Mouse (Mus musculus): ENCODE data around the gene Gm49405. TPM values are rescaled to one million over a fixed set of nuclear protein-coding genes. Genes with fewer than 3 reads are reported as not detected.

The Gm49405 gene
- total RNA-seq (2023), result 2.3 TPM

GRCm38 (mm10) chr19:4000119-4000900 is at the start of gene Gm49405, which contains the start of gene Nudt8:
Gene Gm49405, plus strand, starts transcription at chr19:4000626.
Gene Nudt8, plus strand, starts transcription at chr19:4000580.

GRCm38 (mm10) chr19:3958470-3958869 is 42.0 kb upstream of the Gm49405 start, which contains the start of gene Aldh3b3:
Gene Aldh3b3, plus strand, starts transcription at chr19:3958645.

GRCm38 (mm10) chr19:3972229-3972628 is 28.2 kb upstream of the Gm49405 start, which contains the start of gene Aldh3b2:
Gene Aldh3b2, plus strand, starts transcription at chr19:3972328.

GRCm38 (mm10) chr19:3986334-3986733 is 14.1 kb upstream of the Gm49405 start, which contains the start of gene Acy3:
Gene Acy3, plus strand, starts transcription at chr19:3986570.

GRCm38 (mm10) chr19:3992416-3992815 is 8.0 kb upstream of the Gm49405 start, which contains the start of gene Tbx10:
Gene Tbx10, plus strand, starts transcription at chr19:3992752.

GRCm38 (mm10) chr19:4003112-4003511 is 2.7 kb downstream of the Gm49405 start, which contains the start of gene Doc2g:
Gene Doc2g, plus strand, starts transcription at chr19:4003313.

GRCm38 (mm10) chr19:4012432-4013022 is 12.1 kb downstream of the Gm49405 start, which contains the start of gene Ndufv1:
Gene Ndufv1, minus strand, starts transcription at chr19:4012806.

GRCm38 (mm10) chr19:4037788-4038232 is 37.4 kb downstream of the Gm49405 start, which contains the start of gene Gstp1:
Gene Gstp1, minus strand, starts transcription at chr19:4037985.

GRCm38 (mm10) chr19:4045966-4046865 is 45.8 kb downstream of the Gm49405 start, which contains the start of gene Gstp2:
Gene Gstp2, minus strand, starts transcription at chr19:4046023.

Other genes starting within 250 kb of the Gm49405 start
- gene Kmt5b, start 233.2 kb upstream of the Gm49405 start, total RNA-seq (2023), result 201 TPM
- 77.8 TPM for gene Chka, start 148.9 kb upstream of the Gm49405 start, total RNA-seq (2023)
- 61.0 TPM for gene Tcirg1, start 93.5 kb upstream of the Gm49405 start, total RNA-seq (2023)
- gene Ndufs8, start 87.9 kb upstream of the Gm49405 start, total RNA-seq (2023), result 47.0 TPM
- gene Aldh3b1, start 70.8 kb upstream of the Gm49405 start, total RNA-seq (2023), result 1.7 TPM
- 46.4 TPM for gene Unc93b1, start 65.4 kb upstream of the Gm49405 start, total RNA-seq (2023)
- gene Aldh3b3, start 42.0 kb upstream of the Gm49405 start, total RNA-seq (2023), result not detected
- gene Aldh3b2, start 28.3 kb upstream of the Gm49405 start, total RNA-seq (2023), result not detected
- gene Acy3, start 14.1 kb upstream of the Gm49405 start, total RNA-seq (2023), result not detected
- not detected for gene Tbx10, start 7.9 kb upstream of the Gm49405 start, total RNA-seq (2023)
- 7.4 TPM for gene Nudt8, start within 50 bp of the Gm49405 start, total RNA-seq (2023)
- 2.9 TPM for gene Doc2g, start 2.7 kb downstream of the Gm49405 start, total RNA-seq (2023)
- gene Ndufv1, start 12.2 kb downstream of the Gm49405 start, total RNA-seq (2023), result 84.9 TPM
- gene Gstp1, start 37.4 kb downstream of the Gm49405 start, total RNA-seq (2023), result 182 TPM
- gene Gstp2, start 45.4 kb downstream of the Gm49405 start, total RNA-seq (2023), result 20.7 TPM
- gene Gstp3, start 58.9 kb downstream of the Gm49405 start, total RNA-seq (2023), result 39.0 TPM
- gene Cabp2, start 81.0 kb downstream of the Gm49405 start, total RNA-seq (2023), result not detected
- 152 TPM for gene Cdk2ap2, start 96.6 kb downstream of the Gm49405 start, total RNA-seq (2023)
- gene Pitpnm1, start 99.4 kb downstream of the Gm49405 start, total RNA-seq (2023), result 266 TPM
- 149 TPM for gene Aip, start 125.2 kb downstream of the Gm49405 start, total RNA-seq (2023)
- gene Gpr152, start 139.2 kb downstream of the Gm49405 start, total RNA-seq (2023), result 0.26 TPM
- 0.18 TPM for gene Cabp4, start 143.4 kb downstream of the Gm49405 start, total RNA-seq (2023)
- 121 TPM for gene Coro1b, start 148.0 kb downstream of the Gm49405 start, total RNA-seq (2023)
- 209 TPM for gene Ptprcap, start 153.0 kb downstream of the Gm49405 start, total RNA-seq (2023)
- 41.0 TPM for gene Rps6kb2, start 162.7 kb downstream of the Gm49405 start, total RNA-seq (2023)
- gene Carns1, start 174.9 kb downstream of the Gm49405 start, total RNA-seq (2023), result 75.2 TPM
- gene Tbc1d10c, start 190.7 kb downstream of the Gm49405 start, total RNA-seq (2023), result 228 TPM
- gene Ppp1ca, start 191.4 kb downstream of the Gm49405 start, total RNA-seq (2023), result 315 TPM
- gene Rad9a, start 201.0 kb downstream of the Gm49405 start, total RNA-seq (2023), result 28.3 TPM
- gene Clcf1, start 213.6 kb downstream of the Gm49405 start, total RNA-seq (2023), result 107 TPM
- gene AC109138.7, start 213.7 kb downstream of the Gm49405 start, total RNA-seq (2023), result not detected
- 56.2 TPM for gene Pold4, start 231.3 kb downstream of the Gm49405 start, total RNA-seq (2023)